Comparison of ENCODE assay signal across 14 mouse cellular contexts in the genomic region with DNA sequence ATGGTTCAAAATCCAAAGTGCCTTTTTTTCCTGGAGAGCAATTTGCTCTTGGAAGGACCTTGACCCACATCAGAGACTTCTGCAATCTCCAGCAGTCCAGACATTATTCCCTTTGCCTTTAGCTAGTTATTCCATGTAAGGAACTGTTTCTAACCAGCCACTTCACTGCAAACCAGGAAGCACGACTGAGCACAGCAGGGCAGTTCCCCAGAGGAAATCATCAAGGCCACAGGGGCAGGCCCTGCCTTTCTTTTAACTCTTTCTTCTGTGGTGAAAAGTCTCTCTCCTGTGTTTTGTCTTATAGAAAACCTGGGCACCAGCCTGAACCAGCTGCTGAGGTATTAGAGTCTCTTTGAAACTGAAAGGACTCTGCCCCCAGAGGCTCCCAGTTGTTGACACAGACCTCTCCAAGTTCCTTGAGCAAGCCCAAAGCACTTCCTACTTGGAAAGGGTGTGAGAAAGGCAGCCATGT. TPM values are rescaled to one million over a fixed set of nuclear protein-coding genes. Genes with fewer than 3 reads are reported as not detected.
DNase-seq lines count a peak whose midpoint lies in the region; ATAC-seq and TF ChIP-seq lines count a peak whose summit lies in the region.
"Had no signal": no experiment of that assay in that cellular context is flagged by ENCODE, and none has a peak within 500 bp of the region (broad histone marks: within the 10 kb centered on the region; RNA-seq: fewer than 3 reads in every experiment).

No protein-coding gene starts in this region.

- H3K9ac ChIP-seq in limb, embryonic 12.5 days (replicated peaks) = no peak overlapping the region
- H3K9ac ChIP-seq: hindbrain, embryonic 12.5 days had no signal

- no peaks in the 10 kb centered on the region for H3K36me3 ChIP-seq in limb, embryonic 12.5 days
- H3K36me3 ChIP-seq: hindbrain, embryonic 12.5 days had no signal

- 3% methylated on average over 1 of the region's 1 CpGs for WGBS in limb, embryonic 12.5 days

- 0 out of 2 replicates have a peak overlapping the region, but pooled peaks have one; percentile 63 for H3K4me2 ChIP-seq in limb, embryonic 12.5 days
- H3K4me2 ChIP-seq: hindbrain, embryonic 12.5 days had no signal

- no peaks in the 10 kb centered on the region for H3K9me3 ChIP-seq in limb, embryonic 12.5 days
- H3K9me3 ChIP-seq: hindbrain, embryonic 12.5 days had no signal

- peak; percentile 18 for DNase-seq in kidney, postnatal 10 days
- DNase-seq in kidney, adult 11 months = no peak
- peak; percentile 18 for DNase-seq in NIH3T3 (ENCODE audit: low read depth)
- peak; percentile 15 for DNase-seq in embryo, embryonic 11 days
- DNase-seq in spleen, adult 12 weeks (ENCODE audit: low spot score) = no peak
- DNase-seq in layer of hippocampus, adult 2 months (ENCODE audit: low spot score in 2 of 2) = no peak
- DNase-seq: cerebellum, adult 18-20 months; kidney, postnatal 36 days; right cerebral cortex, adult 18-20 months had no signal

- no peak for ATAC-seq in limb, embryonic 12.5 days (ENCODE audit: insufficient number of reproducible peaks, insufficient read depth, low FRiP score, low TSS enrichment, low read depth)

- H3K4me3 ChIP-seq in limb, embryonic 12.5 days (replicated peaks) = no peak overlapping the region
- no peak overlapping the region for H3K4me3 ChIP-seq in layer of hippocampus, adult 2 months
- H3K4me3 ChIP-seq: hindbrain, embryonic 12.5 days had no signal

- TF ChIP-seq CTCF in layer of hippocampus, adult 2 months (conservative IDR thresholded peaks at IDR 0.05) = no peak

- peaks cover 14% of the 10 kb centered on the region for H3K4me1 ChIP-seq in limb, embryonic 12.5 days (replicated peaks)
- H3K4me1 ChIP-seq: hindbrain, embryonic 12.5 days had no signal

- H3K27ac ChIP-seq in limb, embryonic 12.5 days = 0 out of 2 replicates have a peak overlapping the region, but pooled peaks have one; percentile 0
- no peak overlapping the region for H3K27ac ChIP-seq in layer of hippocampus, adult 2 months
- H3K27ac ChIP-seq: hindbrain, embryonic 12.5 days; macrophage had no signal

- H3K27me3 ChIP-seq in limb, embryonic 12.5 days = peaks cover 11% of the 10 kb centered on the region; the same call in 1 of the 2 replicates

RNA-seq across cellular contexts. Expression of gene Gm11549, which starts 11.6 kb away (rescaled TPM):
- 0.23 TPM in 1 of 2 replicates, not detected in the other for polyA plus RNA-seq in limb, embryonic 12.5 days (2016; fragmentation: Nextera tagmentation; extraction: Ambion mirVana)
- 1 to 10 TPM; 2.4 to 3.1 TPM for total RNA-seq in layer of hippocampus, adult 2 months (2021)
- total RNA-seq: ES-E14; gastrocnemius, adult 8-10 months had no signal
- polyA plus RNA-seq: macrophage had no signal

RNA-seq across cellular contexts. Expression of gene Exosc9, which starts 19.2 kb away (rescaled TPM):
- polyA plus RNA-seq in limb, embryonic 12.5 days (2016; fragmentation: Nextera tagmentation; extraction: Ambion mirVana) = 65.9 and 69.9 TPM in 2 replicates
- total RNA-seq in layer of hippocampus, adult 2 months (2021) = 10 to 100 TPM; 38.4 to 40.7 TPM

RNA-seq across cellular contexts. Expression of gene Ccna2, which starts 38.7 kb away (rescaled TPM):
- polyA plus RNA-seq in limb, embryonic 12.5 days (2016; fragmentation: Nextera tagmentation; extraction: Ambion mirVana) = 193 and 203 TPM in 2 replicates
- 1 to 10 TPM; 1.5 to 1.8 TPM for total RNA-seq in layer of hippocampus, adult 2 months (2021)

RNA-seq across cellular contexts. Expression of gene 1810062G17Rik, which starts 57.5 kb away (rescaled TPM):
- 1.0 and 1.2 TPM in 2 replicates for polyA plus RNA-seq in limb, embryonic 12.5 days (2016; fragmentation: Nextera tagmentation; extraction: Ambion mirVana)
- not detected for total RNA-seq in layer of hippocampus, adult 2 months (2021)
- total RNA-seq: gastrocnemius, adult 8-10 months had no signal
- polyA plus RNA-seq: macrophage had no signal

RNA-seq across cellular contexts. Expression of gene Anxa5, which starts 57.5 kb away (rescaled TPM):
- polyA plus RNA-seq in limb, embryonic 12.5 days (2016; fragmentation: Nextera tagmentation; extraction: Ambion mirVana) = 139 and 162 TPM in 2 replicates
- 10 to 100 TPM; 48.6 to 53.4 TPM for total RNA-seq in layer of hippocampus, adult 2 months (2021)

Comparison
In these comparisons a context has a peak if more than half of its experiments do, and no peak if none do; other contexts are left out.
1. DNase-seq: peak in kidney, postnatal 10 days (single experiment), NIH3T3 (single experiment) and embryo, embryonic 11 days (single experiment); none in kidney, adult 11 months (single experiment), spleen, adult 12 weeks (single experiment) and layer of hippocampus, adult 2 months (0 of 2).